Mouse (Mus musculus): ENCODE measurements at regions not wholly inside any gene's neighbourhood (a gene's known extent, or its start where the extent isn't known, plus 50 kb on each side); places are given as distances from the start of the nearest gene placed in this dataset.

- WGBS = 94% methylated on average over 5 of the region's 5 CpGs
- no peak overlapping the region for H3K4me3 ChIP-seq (replicated peaks)
- H3K27ac ChIP-seq = no peak overlapping the region
- no peak overlapping the region for H3K9ac ChIP-seq
- H3K4me2 ChIP-seq = no peak overlapping the region
- ATAC-seq (ENCODE audit: low FRiP score) = no peak
- H3K9me3 ChIP-seq = no peaks in the 10 kb centered on the region
- no peaks in the 10 kb centered on the region for H3K36me3 ChIP-seq (replicated peaks)
- H3K27me3 ChIP-seq = no peaks in the 10 kb centered on the region
- H3K4me1 ChIP-seq = no peaks in the 10 kb centered on the region
Observed at GRCm38 (mm10) chr9:100404426-100404825, 82.2 kb downstream of the Il20rb start.

DNA sequence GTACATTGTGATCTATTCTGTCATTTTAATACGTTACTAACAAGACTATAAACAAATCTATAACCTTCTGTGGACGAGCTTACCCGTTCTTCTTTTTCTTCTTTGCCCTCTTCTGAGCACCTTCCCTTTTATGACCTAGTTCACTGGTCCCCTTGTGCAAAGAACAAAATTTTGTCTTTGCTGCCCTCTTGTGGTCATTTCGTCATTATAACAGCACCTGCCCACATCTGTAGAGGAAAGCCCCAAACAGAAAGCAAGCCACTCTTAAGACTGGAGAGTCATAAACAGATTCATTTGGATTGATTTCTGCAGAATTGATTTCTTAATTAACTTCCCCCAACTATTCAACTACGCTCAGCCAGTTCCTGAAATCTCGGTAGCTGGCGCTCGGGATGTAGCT, 86.2 kb downstream of the Il20rb start:
- no peaks in the 10 kb centered on the region for H3K4me1 ChIP-seq
- H3K36me3 ChIP-seq (replicated peaks) = no peaks in the 10 kb centered on the region
- ATAC-seq (ENCODE audit: low FRiP score) = 0 out of 2 replicates have a peak, but pooled peaks have one; percentile 57
- 20% methylated on average over 8 of the region's 8 CpGs for WGBS
- no peak overlapping the region for H3K4me3 ChIP-seq (replicated peaks)
- no peak overlapping the region for H3K4me2 ChIP-seq
- no peaks in the 10 kb centered on the region for H3K27me3 ChIP-seq
- H3K9ac ChIP-seq = no peak overlapping the region
- H3K9me3 ChIP-seq = no peaks in the 10 kb centered on the region
- no peak overlapping the region for H3K27ac ChIP-seq

DNA sequence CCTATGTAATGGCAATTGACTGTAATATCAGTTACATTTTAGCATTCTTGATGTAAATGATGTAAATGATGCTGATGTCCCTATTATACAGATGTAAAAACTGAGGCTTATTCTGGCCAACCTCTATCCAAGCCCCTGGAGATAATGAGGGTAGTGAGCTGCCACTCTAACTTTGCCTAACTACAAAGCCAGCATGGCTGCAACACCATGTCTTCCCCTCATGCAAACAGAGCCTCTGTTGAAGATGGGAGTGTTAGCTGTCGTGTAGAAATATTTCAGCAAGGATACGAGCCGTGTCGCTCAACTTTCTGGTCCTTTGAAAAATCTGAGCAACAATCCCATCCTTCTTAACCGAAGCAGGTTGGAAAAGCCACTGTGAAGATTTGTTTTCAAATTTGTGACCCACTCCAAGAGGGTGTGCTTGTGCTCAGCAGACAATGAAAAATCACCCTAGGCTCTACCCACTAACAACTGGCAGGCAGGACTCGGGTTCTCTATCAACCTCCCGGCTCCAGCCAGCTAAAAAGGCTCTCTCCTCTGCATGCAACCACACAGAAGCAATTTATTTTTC, 90.2 kb downstream of the Il20rb start:
- H3K27ac ChIP-seq = no peak overlapping the region
- H3K36me3 ChIP-seq (replicated peaks) = no peaks in the 10 kb centered on the region
- H3K4me1 ChIP-seq = no peaks in the 10 kb centered on the region
- WGBS = 92% methylated on average over 7 of the region's 7 CpGs
- H3K4me3 ChIP-seq (replicated peaks) = no peak overlapping the region
- ATAC-seq (ENCODE audit: low FRiP score) = no peak
- no peak overlapping the region for H3K4me2 ChIP-seq
- no peaks in the 10 kb centered on the region for H3K27me3 ChIP-seq
- no peak overlapping the region for H3K9ac ChIP-seq
- no peaks in the 10 kb centered on the region for H3K9me3 ChIP-seq

GRCm38 (mm10) chr9:100395711-100396110, 90.9 kb downstream of the Il20rb start:
- Histone ChIP-seq H3K9ac (no peak overlapping the region), H3K4me2 (no peak overlapping the region), H3K27ac (no peak overlapping the region), H3K4me1 (no peaks in the 10 kb centered on the region), H3K27me3 (no peaks in the 10 kb centered on the region), H3K4me3 (replicated peaks) (no peak overlapping the region), H3K36me3 (replicated peaks) (no peaks in the 10 kb centered on the region), H3K9me3 (no peaks in the 10 kb centered on the region)
- ATAC-seq (ENCODE audit: low FRiP score) = no peak
- 8% methylated on average over 5 of the region's 5 CpGs for WGBS

DNA sequence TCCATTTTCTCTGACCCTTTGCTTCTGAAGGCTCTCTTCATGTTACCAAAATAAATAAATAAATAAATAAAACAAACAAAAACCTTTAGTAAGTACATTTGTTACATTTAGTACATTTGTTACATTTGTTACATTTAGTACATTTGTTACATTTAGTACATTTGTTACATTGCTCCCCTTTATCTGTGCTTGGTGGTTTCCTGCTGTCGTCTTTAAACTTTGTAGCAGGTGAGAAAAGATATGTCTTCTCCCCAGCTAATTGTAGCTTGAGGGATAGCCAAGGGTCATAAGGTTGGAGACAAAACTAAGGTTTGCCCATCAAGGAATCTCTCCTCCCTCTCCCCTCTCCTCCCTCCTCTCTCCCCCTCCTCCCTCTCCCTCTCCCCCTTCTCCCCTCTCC, 92.0 kb downstream of the Il20rb start:
- no peak for ATAC-seq (ENCODE audit: low FRiP score)
- H3K4me2 ChIP-seq = no peak overlapping the region
- no peak overlapping the region for H3K4me3 ChIP-seq (replicated peaks)
- H3K36me3 ChIP-seq (replicated peaks) = no peaks in the 10 kb centered on the region
- H3K4me1 ChIP-seq = no peaks in the 10 kb centered on the region
- no peak overlapping the region for H3K27ac ChIP-seq
- no peak overlapping the region for H3K9ac ChIP-seq
- no peaks in the 10 kb centered on the region for H3K9me3 ChIP-seq
- no peaks in the 10 kb centered on the region for H3K27me3 ChIP-seq
- whole genome bisulfite sequencing = 78% methylated on average over 1 of the region's 1 CpGs

GRCm38 (mm10) chr9:100394166-100394565, 92.4 kb downstream of the Il20rb start:
- ATAC-seq (ENCODE audit: low FRiP score) = no peak
- WGBS = 81% methylated on average over 5 of the region's 5 CpGs
- Histone ChIP-seq H3K4me1 (no peaks in the 10 kb centered on the region), H3K9ac (no peak overlapping the region), H3K36me3 (replicated peaks) (no peaks in the 10 kb centered on the region), H3K27me3 (0 out of 2 replicates have a peak, but pooled peaks cover 3% of the 10 kb centered on the region), H3K4me3 (replicated peaks) (no peak overlapping the region), H3K4me2 (no peak overlapping the region), H3K9me3 (no peaks in the 10 kb centered on the region), H3K27ac (no peak overlapping the region)

DNA sequence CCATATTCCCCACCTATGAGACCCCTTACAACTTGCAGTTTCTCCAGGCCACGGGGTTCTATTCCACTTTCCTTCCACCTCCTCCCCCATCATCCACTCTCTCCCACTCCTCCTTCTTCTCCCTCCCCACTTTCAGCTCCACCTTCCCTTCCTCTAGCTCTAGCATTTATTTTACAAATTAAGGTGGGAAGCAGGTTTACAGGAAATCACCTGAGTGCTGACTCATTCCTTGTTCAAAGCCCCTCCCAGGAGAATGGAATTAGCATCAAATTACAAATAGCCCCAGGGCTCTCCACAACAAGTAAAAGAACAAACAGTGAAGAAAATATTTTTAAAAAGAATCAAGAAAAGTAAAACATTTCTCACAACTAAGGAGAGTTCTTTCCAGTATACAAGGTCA, 94.3 kb downstream of the Il20rb start:
- Histone ChIP-seq H3K4me2 (no peak overlapping the region), H3K27ac (no peak overlapping the region), H3K36me3 (replicated peaks) (no peaks in the 10 kb centered on the region), H3K4me1 (no peaks in the 10 kb centered on the region), H3K4me3 (replicated peaks) (no peak overlapping the region), H3K9ac (no peak overlapping the region), H3K9me3 (no peaks in the 10 kb centered on the region), H3K27me3 (peaks cover 10% of the 10 kb centered on the region; the same call in 1 of the 2 replicates)
- ATAC-seq (ENCODE audit: low FRiP score) = no peak
- 47% methylated on average over 1 of the region's 1 CpGs for WGBS

DNA sequence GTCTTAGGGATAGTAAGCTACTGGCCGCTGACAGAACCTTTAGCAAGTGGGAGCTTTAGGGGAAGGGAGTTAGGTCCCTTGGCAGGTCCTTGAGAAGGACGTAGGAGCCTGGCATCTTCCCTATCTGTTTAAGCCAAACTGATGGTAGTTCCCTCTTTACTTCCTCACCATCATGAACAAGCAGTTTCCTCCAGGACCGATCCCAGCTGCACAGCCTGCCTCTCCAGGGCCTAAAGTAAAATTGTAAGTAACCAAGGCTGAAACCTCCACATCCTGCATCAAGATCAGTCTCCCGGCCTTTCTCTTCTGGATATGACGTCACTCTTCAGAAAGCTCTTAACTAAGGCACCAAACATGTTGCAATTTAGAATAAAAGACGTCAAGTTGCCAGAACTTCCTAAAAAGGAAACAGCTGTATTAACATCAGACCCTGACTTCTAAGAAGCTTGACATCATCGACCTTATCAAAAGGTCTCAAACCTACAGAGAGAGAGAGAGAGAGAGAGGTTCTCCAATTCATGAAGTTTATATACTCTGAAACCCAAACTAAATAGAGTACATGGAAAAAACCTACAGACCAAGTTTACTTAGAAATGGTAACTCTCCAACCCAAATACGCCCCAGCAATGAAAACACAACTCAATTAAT, 94.9 kb downstream of the Il20rb start:
- Histone ChIP-seq H3K27me3 (peaks cover 10% of the 10 kb centered on the region; the same call in 1 of the 2 replicates), H3K4me2 (no peak overlapping the region), H3K27ac (no peak overlapping the region), H3K9me3 (no peaks in the 10 kb centered on the region), H3K4me3 (replicated peaks) (no peak overlapping the region), H3K36me3 (replicated peaks) (no peaks in the 10 kb centered on the region), H3K9ac (no peak overlapping the region), H3K4me1 (no peaks in the 10 kb centered on the region; the same call in 1 of the 2 replicates)
- no peak for ATAC-seq (ENCODE audit: low FRiP score)
- WGBS = 76% methylated on average over 8 of the region's 8 CpGs

GRCm38 (mm10) chr9:100388393-100388792, 98.2 kb downstream of the Il20rb start:
- no peak for ATAC-seq (ENCODE audit: low FRiP score)
- Histone ChIP-seq H3K9ac (no peak overlapping the region), H3K27me3 (peaks cover 10% of the 10 kb centered on the region; the same call in 1 of the 2 replicates), H3K27ac (no peak overlapping the region), H3K4me2 (no peak overlapping the region), H3K4me3 (replicated peaks) (no peak overlapping the region), H3K36me3 (replicated peaks) (no peaks in the 10 kb centered on the region), H3K9me3 (no peaks in the 10 kb centered on the region), H3K4me1 (no peaks in the 10 kb centered on the region; the same call in 1 of the 2 replicates)
- 90% methylated on average over 7 of the region's 7 CpGs for WGBS

GRCm38 (mm10) chr9:100387171-100387685, 99.4 kb downstream of the Il20rb start:
- H3K9ac ChIP-seq = no peak overlapping the region
- H3K4me2 ChIP-seq = no peak overlapping the region
- H3K36me3 ChIP-seq (replicated peaks) = no peaks in the 10 kb centered on the region
- no peaks in the 10 kb centered on the region for H3K9me3 ChIP-seq
- no peaks in the 10 kb centered on the region; the same call in 1 of the 2 replicates for H3K4me1 ChIP-seq
- 52% methylated on average over 13 of the region's 13 CpGs for WGBS
- H3K4me3 ChIP-seq (replicated peaks) = no peak overlapping the region
- no peak overlapping the region for H3K27ac ChIP-seq
- no peak for ATAC-seq (ENCODE audit: low FRiP score)
- peaks cover 10% of the 10 kb centered on the region; the same call in 1 of the 2 replicates for H3K27me3 ChIP-seq

- Histone ChIP-seq H3K9ac (no peak overlapping the region), H3K27me3 (peaks cover 6% of the 10 kb centered on the region; the same call in 1 of the 2 replicates)
Observed at GRCm38 (mm10) chr9:100382492-100382891, 104.1 kb downstream of the Il20rb start.

DNA sequence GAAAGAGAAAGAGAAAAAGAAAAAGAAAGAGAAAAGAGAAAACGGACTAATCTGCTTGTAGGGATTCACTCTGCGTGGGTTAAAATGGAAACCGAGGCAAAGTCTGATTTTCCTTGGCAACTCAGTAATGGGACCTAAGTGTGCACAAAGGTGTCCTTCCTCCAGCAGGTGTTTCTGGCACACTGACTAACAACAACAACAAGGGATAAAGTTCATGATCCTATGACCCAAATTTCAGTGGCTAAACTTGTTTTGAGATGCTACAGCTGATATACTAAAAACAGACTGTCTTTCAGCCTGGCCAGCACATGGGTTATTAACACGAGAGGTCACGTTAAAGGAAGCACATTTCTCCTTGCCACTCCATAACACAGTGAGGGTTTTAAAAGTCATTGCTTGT, 116.7 kb downstream of the Il20rb start:
- H3K9ac ChIP-seq = no peak overlapping the region
- no peak for ATAC-seq (ENCODE audit: low FRiP score)
- 89% methylated on average over 5 of the region's 5 CpGs for WGBS

More at GRCm38 (mm10) chr9:100382492-100382891, 104.1 kb downstream of the Il20rb start:
- WGBS = 44% methylated on average over 5 of the region's 5 CpGs
- H3K4me2 ChIP-seq = no peak overlapping the region
- peaks cover 4% of the 10 kb centered on the region; the same call in 1 of the 2 replicates for H3K4me1 ChIP-seq
- H3K36me3 ChIP-seq (replicated peaks) = no peaks in the 10 kb centered on the region
- H3K27ac ChIP-seq = no peak overlapping the region
- ATAC-seq (ENCODE audit: low FRiP score) = no peak
- no peaks in the 10 kb centered on the region for H3K9me3 ChIP-seq
- H3K4me3 ChIP-seq (replicated peaks) = no peak overlapping the region

GRCm38 (mm10) chr9:100366816-100367215, 119.8 kb downstream of the Il20rb start:
- Histone ChIP-seq H3K4me2 (no peak overlapping the region), H3K27ac (no peak overlapping the region), H3K9me3 (no peaks in the 10 kb centered on the region), H3K36me3 (replicated peaks) (no peaks in the 10 kb centered on the region), H3K4me3 (replicated peaks) (no peak overlapping the region), H3K27me3 (no peaks in the 10 kb centered on the region), H3K9ac (no peak overlapping the region), H3K4me1 (no peaks in the 10 kb centered on the region)
- 77% methylated on average over 6 of the region's 6 CpGs for WGBS
- ATAC-seq (ENCODE audit: low FRiP score) = no peak

More for the DNA sequence above, 116.7 kb downstream of the Il20rb start:
- no peak overlapping the region for H3K4me2 ChIP-seq
- H3K4me3 ChIP-seq (replicated peaks) = no peak overlapping the region
- no peaks in the 10 kb centered on the region for H3K36me3 ChIP-seq (replicated peaks)
- no peaks in the 10 kb centered on the region for H3K4me1 ChIP-seq
- no peaks in the 10 kb centered on the region for H3K9me3 ChIP-seq
- no peak overlapping the region for H3K27ac ChIP-seq
- no peaks in the 10 kb centered on the region for H3K27me3 ChIP-seq

All from forebrain, embryonic 12.5 days (tissue).